Mouse (Mus musculus) kidney, adult 8-10 months (tissue): ENCODE data around the gene Cyp24a1.

Experiments used
- DNase-seq, 2 experiments: peaks; one replicate each; pipeline ENCODE4 v3.0.0; 2022

Cyp24a1 gene

GRCm38 (mm10) chr2:170436204-170436603 is 60.7 kb downstream of the Cyp24a1 start:
- DNase-seq, result no peak
